Mouse (Mus musculus): Measurements from ENCODE around the gene Tjp3.
A peak's percentile ranks its signal among the peaks of the same experiment; 100 is the strongest.
"Not testable (repeated sequence)": the region's sequence is repeated elsewhere in the genome, so short reads cannot be mapped to it uniquely, and the experiment has no call there.

Gene Tjp3

DNA sequence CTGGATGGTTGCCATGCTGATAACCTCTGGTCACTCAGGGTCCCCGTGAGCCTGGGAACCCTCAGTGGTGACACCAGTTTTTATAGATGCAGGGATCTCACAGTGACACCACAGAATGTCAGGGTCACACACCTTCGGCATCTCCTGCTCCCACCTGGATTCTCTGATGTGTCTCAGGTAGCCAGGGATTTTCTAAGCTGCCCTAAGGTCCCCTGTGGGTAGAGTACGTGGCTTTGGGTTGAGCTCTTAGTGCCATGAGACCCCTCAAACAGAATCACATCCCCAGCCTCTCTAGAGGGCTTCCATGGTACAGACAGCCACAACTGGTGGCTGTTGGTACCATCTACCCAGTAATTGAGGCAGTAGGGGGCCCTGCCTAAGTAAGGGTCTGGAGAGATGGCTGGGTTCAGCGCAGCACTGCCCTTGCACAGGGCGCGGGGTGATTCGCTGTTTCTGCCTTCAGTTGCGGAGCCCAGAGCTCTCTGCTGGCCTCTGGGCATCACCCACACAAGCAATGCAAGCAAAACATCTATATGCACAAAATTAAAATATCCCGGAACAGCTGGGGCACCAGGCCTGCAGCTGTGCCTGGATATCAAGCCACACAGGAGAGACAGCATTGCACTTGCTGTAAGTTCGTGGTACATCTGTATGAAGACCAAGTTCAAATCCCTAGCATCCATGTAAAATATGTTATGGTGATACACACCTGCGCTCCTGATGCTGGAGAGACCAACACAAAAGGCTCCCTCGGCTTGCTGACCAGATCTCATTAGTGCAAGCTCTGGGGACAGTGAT is 54.7 kb downstream of the Tjp3 start:
- no peak for DNase-seq (ENCODE audit: low read depth in 2 of 2, low spot score in 2 of 2)

DNA sequence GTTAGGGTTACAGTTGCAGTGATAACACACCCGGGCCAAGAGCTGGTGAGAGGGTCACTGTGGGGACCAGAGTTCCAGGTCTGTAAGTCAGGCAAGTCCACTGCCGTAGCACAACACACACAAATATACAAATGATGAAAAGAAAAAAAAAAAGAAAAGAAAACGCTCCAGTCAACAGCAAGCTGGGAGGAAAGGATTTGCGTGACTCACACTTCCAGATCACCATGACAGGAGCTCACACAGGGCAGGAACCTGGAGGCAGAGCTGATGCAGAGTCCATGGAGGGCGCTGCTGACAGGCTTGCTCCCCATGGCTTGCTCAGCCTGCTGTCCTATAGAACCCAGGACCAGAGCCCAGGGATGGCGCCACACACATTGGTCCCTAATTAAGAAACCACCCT is 57.2 kb downstream of the Tjp3 start:
- no peak for DNase-seq (ENCODE audit: low read depth in 2 of 2, low spot score in 2 of 2)

DNA sequence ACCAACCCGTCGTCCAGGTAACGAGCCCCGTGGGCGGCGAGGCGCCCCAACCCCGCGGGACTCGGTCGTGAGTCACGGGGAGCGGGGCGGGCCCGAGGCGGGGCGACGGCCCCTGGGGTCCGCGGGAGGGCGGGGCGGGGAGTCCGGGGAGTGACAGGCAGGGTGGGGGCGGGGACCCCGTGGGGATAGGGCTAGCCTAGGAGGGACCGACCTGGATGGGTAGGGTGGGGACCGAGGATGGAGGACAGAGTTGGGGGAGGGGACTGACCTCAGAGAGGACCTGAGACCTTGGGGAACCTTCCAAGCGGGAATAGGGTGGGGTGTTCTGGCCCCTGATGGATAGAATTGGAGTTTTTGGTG is 58.2 kb downstream of the Tjp3 start:
- no peak for DNase-seq (ENCODE audit: low read depth in 2 of 2, low spot score in 2 of 2)

DNA sequence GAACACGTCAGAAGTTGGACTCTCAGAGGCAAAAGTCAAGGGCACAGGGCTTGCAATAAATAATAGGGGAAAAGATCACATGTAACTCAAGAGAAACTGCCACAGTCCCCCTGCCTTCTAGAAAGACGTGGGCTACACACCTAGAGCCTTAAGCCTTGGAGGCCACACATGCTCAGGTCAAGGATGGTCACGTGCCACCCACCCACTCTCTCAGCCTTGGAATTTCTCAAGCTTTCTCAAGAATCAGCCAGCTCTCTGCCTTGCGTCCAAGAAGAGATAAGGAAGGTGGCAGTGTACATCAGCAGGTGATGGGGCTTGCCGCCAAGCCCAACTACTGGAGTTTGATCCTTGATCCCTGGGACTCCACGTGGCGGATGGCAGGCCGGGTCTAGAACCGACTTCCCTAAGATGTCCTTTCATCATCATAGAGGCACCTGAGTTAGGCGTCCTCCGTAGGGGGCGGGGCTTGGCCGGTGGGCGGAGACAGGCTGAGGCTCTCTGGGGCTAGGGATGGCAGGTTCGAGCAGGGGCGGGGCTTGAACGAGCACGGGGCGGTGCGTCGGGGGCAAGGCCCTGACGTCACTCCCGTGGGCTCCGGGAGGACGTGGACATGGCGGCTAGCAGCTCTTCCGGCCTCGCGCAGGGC is 58.7 kb downstream of the Tjp3 start, which contains the start of gene Zfr2:
TSS of gene Zfr2 (plus strand) at position 576 of the 646 bp plus-strand sequence.
- peak; percentile 82 to 87 for DNase-seq (ENCODE audit: low read depth in 2 of 2, low spot score in 2 of 2)

DNA sequence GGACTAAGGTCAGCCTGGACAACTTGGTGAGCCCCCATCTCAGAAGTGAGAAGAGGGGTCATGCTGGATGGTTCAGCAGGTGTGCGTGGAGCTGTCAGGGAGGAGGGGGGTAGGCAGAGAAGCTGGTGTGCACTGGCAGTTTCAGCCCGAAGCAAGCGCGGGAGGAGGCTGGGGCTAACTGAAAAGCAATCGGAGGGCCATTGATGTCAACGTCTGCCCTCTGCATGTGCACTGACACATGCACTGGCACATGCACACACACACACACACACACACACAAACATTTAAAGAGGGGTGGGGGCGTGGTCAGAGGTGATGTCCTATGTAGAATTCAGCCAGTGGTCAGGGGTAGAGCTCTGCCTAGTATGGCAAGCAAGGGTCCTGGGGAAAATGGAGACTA is 59.9 kb downstream of the Tjp3 start:
- DNase-seq (ENCODE audit: low read depth in 2 of 2, low spot score in 2 of 2), result no peak

DNA sequence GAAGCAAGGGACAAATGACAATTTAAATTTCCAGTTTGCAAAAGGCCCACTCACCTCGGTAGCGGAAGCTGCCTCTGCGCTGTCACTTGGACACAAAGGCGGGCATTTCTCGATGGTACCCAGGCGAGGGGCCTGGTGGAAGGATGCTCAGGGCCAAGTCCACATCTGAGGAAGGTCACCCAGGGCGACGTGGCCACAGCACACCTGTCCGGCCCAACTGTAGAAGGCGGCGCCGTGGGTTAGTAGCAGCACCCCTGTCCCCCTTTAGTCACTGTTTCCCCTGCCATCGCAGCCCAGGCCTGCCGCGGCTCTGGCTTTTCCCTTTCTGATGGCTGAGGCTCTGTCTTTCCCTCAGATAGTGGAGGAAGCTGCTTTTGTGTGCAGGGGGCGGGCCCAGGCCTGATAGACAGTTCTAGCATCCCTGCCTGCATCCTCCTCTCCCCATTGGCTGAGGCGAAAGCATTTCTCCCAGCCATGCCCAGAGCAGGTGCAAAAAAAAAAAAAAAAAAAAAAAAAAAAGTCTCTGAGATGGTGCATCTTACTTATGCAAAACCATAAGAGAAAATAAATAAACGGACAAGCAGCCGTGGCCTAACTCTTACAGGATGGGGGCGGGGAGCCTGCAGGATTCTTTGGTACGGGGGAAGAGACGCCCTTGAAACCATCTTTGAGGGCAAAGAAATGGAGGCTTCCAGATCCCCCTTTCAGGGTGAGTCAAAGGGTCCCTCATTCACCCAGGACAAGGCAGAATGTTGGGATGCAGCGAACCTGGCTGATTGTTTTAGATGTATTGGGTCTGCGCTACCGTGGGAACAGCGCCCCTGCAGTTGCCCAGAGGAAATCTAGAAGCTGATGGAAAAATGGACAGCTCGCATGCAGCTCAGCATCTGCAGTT is 60.7 kb downstream of the Tjp3 start, which contains the start of gene Atcay:
TSS of gene Atcay (minus strand) at position 396 of the 895 bp plus-strand sequence.
- DNase-seq (ENCODE audit: low read depth in 2 of 2, low spot score in 2 of 2), result no peak

DNA sequence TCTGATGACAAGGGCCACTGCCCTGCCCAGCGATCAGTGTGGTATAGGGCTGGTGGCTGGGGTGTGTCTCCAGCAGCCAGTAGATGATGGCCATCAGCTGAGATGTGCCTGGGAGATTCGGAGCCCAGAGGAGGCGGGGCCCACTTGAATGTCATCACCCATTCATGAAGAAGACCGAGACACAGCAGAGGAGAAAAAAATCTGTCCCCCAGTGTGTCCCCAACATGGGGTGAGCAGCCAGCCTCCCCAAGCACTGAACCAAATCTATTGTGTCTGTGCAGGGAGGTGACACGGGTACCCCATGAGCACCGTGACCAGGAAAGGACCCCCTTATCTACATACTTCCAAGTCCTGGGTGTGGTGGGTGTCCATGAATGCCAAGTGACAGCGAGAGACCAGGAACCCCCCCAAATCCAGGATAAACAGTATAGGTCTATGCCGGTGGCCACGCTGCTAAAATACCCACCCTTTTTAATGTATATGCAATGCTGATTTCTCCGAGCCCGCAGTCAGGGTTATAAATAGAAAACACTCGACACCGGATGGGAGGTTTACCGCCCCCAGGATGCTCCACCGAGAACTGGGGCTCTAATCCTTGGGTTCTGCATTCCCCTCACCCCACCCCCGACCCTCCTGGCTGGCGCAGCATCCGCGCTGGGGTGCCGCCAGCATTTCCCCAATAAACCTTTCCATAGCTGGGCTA is 61.5 kb downstream of the Tjp3 start:
- DNase-seq (ENCODE audit: low read depth in 2 of 2, low spot score in 2 of 2), result no peak

DNA sequence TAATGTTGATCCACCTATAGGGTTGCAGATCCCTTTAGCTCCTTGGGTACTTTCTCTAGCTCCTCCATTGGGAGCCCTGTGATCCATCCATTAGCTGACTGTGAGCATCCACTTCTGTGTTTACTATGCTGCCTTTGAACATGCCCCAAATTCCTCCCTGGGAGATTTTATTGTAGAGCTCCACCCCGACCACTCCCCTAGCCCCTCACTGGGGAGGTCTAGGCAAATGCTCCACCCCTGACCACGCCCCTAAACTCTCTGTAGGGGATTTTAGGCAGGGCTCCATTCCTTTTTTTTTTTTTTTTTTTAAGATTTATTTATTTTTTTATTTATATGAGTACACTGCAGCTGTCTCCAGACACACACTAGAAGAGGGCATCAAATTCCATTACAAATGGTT is 67.7 kb downstream of the Tjp3 start:
- DNase-seq (ENCODE audit: low read depth in 2 of 2, low spot score in 2 of 2), result not testable (repeated sequence)
